Mouse (Mus musculus): ENCODE data around the gene Ggnbp2.
"Not testable (repeated sequence)": the region's sequence is repeated elsewhere in the genome, so short reads cannot be mapped to it uniquely, and the experiment has no call there.

The Ggnbp2 gene

GRCm38 (mm10) chr11:84879772-84880464, 9.3 kb upstream of the Ggnbp2 start, which contains the start of the genes Myo19 and Pigw:
Gene Myo19 (plus strand): TSS chr11:84880148.
Gene Pigw (minus strand): TSS chr11:84880285.
- DNase-seq (ENCODE audit: low read depth, low spot score) = peak; percentile 76

DNA sequence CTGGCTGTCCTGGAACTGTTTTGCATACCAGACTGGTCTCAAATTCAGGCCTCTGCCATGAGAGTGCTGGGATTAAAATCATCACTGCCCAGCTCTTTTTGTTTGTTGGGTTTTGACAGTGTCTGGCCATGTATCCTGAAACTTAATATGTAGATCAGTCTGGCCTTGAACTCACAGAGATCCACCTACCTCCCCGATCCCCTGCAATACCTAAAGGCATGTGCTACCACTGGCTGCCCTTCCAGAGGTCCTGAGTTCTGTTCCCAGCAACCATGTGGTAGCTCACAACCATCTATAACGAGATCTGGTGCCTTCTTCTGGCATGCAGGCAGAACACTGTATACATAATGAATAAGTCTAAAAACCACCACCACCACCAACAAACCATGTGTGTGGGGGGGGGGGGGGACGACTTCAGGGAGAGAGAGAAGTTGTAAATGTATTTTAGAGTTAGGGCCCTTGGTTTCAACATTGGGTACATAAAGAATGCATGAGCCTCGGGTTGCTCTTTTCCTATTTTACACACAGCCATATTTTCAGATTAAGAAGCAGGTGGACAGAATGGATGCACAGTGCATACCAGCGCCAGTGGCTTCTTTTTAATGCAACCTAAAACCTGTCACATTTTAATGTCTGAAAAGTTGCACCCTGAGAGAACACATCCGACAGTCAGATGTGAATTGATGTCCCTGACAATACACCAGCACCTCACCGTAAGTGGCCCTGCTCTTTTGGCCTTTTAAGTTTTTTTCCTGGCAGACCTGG, 8.6 kb upstream of the Ggnbp2 start:
- no peak for DNase-seq (ENCODE audit: low read depth, low spot score)

DNA sequence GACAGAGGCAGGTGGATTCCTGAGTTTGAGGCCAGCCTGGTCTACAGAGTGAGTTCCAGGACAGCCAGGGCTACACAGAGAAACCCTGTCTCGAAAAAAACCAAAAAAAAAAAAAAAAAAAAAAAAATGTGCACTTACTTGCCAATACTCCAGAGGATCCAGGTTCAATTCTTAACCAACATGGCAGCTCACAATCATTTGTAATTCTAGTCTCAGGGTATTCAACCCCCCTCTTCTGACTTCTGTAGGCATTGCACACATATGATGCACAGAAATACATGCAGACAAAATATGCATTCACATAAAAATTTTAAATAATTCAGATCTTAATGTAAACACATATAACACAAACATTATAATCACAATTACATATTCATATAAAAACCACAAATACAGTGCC, 5.4 kb upstream of the Ggnbp2 start:
- DNase-seq (ENCODE audit: low read depth, low spot score) = not testable (repeated sequence)

- DNase-seq (ENCODE audit: low read depth, low spot score) = peak; percentile 67
Observed at GRCm38 (mm10) chr11:84873042-84873833, 2.6 kb upstream of the Ggnbp2 start.

DNA sequence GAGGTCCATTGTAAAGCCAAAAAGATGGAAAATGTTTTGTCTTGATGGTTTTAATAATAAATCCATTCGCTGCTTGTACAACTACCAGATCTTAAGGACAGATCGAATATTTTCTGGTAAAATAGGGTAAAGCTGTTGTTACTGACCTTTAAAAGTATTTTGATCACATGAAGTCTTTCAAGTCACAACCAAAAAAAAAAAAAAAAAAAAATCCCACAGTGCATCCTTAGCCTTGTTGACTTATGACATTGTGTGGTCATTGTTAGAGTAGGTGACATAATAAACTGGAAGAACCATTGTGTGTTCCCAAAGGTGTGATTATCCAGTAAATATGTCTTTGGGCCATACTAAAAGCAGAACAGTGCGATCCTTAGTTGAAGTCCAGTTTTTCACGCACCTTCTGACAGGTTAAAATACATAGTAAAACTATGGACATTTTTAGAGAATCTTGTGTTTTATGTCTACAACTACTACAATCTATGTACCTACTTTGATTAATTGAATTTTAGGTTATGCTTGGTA, 992 bp upstream of the Ggnbp2 start:
- no peak for DNase-seq (ENCODE audit: low read depth, low spot score)

DNA sequence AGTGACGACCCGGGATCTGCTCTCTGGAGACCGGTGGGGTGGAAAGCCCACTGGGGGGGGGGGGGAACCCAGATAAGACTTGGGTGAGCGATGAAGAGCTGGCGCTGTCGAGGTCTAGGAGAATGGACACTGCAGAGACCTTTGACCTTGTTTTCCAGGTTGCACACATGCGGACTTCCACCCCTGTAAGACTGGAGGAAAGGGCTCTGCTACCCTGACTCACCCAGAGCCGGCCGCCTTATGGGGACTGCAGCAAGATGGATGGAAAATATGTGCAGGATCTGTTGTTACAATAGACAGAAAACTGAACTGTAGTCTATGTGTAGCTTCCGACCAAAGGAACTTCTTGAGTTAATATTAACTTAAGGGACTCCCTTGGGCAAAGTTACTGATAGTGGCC, 429 bp upstream of the Ggnbp2 start:
- no peak for DNase-seq (ENCODE audit: low read depth, low spot score)

DNA sequence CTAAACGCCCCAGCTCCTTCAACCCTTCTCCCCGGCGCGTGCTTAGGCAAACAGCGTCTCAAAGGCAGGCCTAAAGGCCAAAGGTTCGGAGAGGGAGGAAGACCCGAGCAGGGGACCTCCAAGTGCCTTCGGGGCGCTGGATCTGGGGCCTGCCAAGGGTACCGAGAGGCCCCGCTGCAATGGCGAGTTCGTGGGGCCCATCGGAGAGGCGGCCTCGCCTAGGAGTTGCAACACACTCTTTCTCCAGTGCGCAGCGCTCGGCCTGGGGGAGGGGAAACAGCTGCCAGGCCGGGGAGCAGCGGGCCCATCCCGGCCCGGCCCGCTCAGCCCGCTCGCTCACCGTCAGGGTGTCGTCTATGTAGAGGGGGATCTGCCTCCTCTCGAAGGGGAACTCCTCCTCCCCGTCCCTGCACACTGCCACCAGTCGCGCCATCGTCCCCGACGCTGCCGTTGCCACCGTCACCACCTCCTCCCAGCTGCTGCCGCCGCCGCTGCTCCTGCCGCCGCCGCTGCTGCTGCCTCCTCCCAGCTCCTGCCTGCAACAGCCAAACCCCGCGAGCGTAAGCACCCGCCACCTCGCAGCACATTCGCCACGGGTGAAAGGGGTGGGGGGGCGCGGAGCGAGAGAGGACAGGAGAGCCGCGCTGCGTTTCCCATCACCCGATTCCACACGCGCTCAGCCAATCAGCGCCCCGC, 932 bp downstream of the Ggnbp2 start:
- DNase-seq (ENCODE audit: low read depth, low spot score) = no peak

DNA sequence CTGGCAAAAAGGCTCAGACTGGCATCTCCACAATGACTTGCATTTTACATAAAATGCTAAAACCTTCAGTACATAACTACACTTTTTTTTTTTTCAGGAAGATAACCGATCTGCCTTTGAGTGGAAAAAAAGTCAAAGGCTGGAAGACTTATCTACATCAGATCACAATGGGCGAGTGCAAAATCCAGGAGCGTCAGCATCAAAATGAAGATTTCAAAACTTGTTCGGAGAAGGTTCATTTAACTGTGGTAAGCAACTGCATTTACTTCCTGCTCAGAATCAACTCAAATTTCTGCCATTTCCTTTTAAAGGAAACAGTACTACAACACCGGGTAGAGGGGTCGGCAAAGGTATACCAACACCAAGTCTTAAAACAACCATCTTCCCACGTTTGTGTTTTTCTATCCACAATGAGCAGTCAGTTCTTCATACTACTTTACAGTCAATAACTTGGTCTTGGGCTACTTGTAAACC, 1.8 kb downstream of the Ggnbp2 start:
- DNase-seq (ENCODE audit: low read depth, low spot score) = no peak

GRCm38 (mm10) chr11:84867586-84867985, 3.0 kb downstream of the Ggnbp2 start:
- DNase-seq (ENCODE audit: low read depth, low spot score) = no peak

- DNase-seq (ENCODE audit: low read depth, low spot score) = no peak
Observed at GRCm38 (mm10) chr11:84865268-84865667, 5.3 kb downstream of the Ggnbp2 start.

- DNase-seq (ENCODE audit: low read depth, low spot score) = no peak
Observed at GRCm38 (mm10) chr11:84855285-84855684, 15.3 kb downstream of the Ggnbp2 start.

DNA sequence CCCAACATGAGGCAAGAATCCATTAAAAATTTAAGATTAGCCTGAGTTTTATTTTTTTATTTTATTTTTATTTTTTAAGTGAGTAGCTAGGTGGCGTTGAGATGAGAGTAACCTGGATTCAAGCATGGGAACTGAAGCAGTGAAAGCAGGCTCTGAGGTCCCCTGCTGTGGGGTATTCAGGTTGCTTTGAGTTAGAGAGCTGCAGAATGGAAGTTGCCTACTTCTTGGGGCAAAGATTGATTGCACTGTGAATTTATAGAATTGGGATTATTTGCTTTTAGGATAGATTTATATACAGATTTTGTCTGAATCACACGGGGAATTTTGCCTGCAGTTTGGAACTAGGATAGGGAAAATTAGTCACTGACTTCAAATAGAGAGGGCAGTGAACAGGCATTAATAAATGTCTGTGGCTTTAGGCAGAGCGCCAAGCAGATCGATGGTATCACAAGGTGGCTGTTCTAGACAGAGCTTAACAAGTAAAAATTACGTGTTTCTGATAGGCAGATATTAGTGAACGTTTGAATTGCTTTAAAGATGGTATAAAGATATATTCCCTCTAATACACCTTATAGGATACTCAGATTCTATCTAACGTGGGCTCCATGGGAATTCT, 23.0 kb downstream of the Ggnbp2 start:
- no peak for DNase-seq (ENCODE audit: low read depth, low spot score)

DNA sequence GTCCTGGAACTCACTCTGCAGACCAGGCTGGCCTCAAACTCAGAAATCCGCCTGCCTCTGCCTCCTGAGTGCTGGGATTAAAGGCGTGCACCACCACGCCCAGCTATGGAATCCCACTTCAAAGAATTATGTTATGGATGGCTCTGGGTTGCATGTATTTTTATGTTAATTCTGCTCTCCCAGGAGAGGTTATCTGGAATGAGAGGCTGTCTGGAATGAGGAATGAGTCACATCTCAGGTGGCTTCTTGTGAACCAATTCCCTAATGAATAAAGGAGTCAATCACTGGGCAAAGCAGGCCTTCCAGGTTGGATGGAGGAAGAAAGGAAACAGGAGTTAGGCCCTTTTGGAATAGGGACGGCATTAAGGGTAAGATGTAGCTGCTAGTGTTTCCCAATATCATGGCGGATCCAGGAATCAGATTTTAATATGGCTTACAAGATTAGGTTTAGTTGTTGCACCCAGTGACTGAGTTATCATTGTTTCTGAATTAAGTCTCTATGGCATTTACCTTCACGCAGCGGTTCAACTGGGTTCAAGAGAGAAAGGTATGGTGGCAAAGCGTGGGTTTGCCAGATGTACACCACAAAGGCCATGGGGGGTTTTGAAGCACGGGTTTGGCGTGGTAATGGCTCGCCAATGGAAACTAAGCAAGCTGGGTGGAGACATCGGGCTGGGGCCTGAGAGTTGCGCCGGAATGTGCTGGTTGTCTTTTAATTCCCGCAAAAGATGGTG, 23.7 kb downstream of the Ggnbp2 start:
- DNase-seq (ENCODE audit: low read depth, low spot score) = no peak

DNA sequence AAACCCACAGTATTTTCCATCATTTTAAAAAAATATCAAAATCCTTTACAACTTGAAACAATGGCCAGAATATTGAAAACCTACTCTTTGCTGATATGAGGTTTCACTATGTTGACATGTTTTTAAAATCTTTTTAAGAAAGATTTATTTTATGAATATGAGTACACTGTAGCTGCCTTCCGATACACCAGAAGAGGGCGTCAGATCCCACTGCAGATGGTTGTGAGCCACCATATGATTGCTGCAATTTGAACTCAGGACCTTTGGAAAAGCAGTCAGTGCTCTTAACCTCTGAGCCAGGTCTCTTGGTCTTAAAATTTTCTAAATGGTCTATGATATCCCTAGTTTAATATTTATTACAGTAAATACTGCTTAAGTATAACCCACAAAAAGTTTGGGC, 31.3 kb downstream of the Ggnbp2 start:
- no peak for DNase-seq (ENCODE audit: low read depth, low spot score)

DNA sequence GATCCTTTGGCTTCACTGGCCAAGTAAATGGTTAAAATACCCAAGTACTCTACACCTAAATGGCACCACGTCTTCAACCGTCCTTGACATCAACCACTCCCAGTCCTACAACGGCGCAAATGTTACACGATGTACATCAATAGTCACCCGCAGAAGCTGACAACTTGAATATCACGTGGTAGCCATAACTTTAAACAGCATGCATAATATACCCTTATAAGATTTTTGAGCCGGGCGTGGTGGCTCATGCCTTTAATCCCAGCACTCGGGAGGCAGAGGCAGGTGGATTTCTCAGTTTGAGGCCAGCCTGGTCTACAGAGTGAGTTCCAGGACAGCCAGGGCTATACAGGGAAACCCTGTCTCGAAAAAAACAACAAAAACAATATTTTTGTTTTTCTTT, 41.1 kb downstream of the Ggnbp2 start:
- not testable (repeated sequence) for DNase-seq (ENCODE audit: low read depth, low spot score)

DNA sequence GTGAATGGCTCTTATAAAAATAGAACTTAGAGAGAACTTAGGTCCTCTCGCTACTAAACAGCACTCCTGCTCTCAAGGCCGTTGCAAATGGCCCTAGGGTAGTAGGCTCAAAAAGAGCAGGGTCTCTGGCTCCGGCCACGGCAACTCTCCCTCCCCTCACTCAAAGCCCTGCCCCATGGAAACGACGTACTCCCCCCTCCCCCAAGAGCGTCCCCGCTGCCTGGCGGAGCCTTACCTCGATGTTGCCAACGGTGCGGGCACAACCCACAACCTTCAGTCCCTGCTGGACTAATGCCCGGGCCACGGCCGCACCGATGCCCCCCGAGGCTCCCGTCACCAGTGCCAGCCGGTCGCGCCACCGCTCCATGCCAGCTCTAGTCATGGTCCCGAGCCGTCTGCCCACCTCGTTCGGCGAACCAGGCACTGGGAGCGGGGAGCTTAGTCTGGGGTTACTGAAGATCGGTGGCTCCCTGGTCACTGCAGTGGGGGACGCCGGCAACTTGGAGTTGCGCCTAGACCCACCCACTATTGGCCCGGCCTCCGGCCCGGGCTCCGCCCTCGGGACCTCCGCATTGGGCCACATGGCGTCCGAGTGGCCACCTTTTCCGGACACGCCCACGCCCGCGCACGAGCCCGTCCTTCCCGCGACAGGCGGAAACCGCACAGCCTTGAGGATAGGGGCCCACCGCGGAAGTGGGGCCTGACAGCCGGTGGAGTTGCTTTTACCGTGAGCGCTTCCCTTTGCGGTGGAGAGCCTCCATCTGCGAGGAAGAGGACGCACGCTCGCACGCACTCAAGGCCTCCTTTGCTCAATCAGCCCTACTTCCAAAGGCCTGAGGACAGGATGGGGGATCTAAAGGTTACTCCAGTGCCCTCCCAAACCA, 41.9 kb downstream of the Ggnbp2 start, which contains the start of gene Dhrs11:
Gene Dhrs11, minus strand, starts transcription at position 479 of the 884 bp plus-strand sequence.
- DNase-seq (ENCODE audit: low read depth, low spot score) = peak; percentile 77

DNA sequence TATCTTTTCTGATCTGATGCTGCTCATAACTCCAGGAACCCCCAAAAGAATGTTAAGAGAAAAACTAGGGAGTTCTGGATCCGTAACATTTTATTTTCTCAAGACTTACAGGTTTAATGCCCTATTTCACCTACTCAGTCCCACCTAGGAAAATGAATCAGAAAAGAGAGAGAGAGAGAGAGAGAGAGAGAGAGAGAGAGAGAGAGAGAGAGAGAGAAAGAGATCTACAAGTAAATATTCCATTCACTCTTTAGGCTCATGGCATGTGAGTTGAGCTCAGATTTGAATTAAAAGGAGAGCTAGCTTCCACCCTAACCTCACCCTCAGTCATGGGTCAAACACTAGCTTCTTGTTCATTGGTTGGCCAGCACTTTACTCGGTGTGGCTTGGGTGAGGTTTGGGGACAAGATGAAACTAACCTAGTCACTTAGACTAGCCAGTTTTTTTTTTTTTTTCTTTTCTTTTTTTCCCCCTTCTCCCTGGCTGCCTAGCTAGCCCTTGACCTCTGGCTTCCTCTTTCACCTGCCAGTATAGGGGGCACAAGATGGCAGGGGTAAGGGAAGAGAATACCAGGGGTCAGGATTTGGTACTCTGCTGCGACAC, 42.6 kb downstream of the Ggnbp2 start:
- peak; percentile 38 for DNase-seq (ENCODE audit: low read depth, low spot score)

GRCm38 (mm10) chr11:84827492-84827891, 43.1 kb downstream of the Ggnbp2 start:
- DNase-seq (ENCODE audit: low read depth, low spot score) = peak; percentile 16

GRCm38 (mm10) chr11:84826185-84826584, 44.4 kb downstream of the Ggnbp2 start:
- peak; percentile 33 for DNase-seq (ENCODE audit: low read depth, low spot score)

All from c-Kit-negative CD71-positive TER-119-positive erythroid progenitor cells, embryonic 14.5 days (primary cell).